Mouse (Mus musculus): ENCODE results near the gene Kif2a. TPM values are rescaled to one million over a fixed set of nuclear protein-coding genes. Genes with fewer than 3 reads are reported as not detected.

Kif2a gene
- polyA plus RNA-seq, 1 experiment from 2014 or later = 25.4 TPM

DNA sequence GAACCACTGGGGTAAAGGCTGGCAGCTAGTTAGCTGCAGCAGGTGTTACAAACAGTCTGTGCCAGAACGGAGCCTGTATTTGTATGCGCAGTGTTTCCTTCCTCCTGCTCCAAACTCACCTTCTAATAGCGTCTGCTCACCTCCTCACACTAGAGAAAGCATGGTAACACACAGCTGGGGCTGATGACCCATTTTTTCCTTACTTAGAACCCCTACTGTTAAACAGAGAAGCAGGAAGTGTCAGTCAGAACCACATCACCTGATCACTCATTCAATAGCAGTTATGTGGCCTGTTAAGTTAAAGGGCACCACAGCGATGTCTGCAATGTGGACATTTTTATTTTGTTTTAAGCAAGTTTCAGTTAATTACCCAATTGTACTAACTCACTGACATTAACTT, 64.4 kb downstream of the Kif2a start:
- no peaks in the 10 kb centered on the region for H3K27me3 ChIP-seq (ENCODE audit: control insufficient read depth, insufficient read depth, low read length)
- H3K9ac ChIP-seq (ENCODE audit: low read length) = no peak overlapping the region
- H3K4me3 ChIP-seq (ENCODE audit: low read depth, low read length) = no peak overlapping the region
- ATAC-seq (ENCODE audit: insufficient number of reproducible peaks, low FRiP score, low TSS enrichment, low read depth) (no peak), DNase-seq (ENCODE audit: low spot score) (no peak)
- H3K9me3 ChIP-seq (ENCODE audit: control insufficient read depth, low read length) = no peaks in the 10 kb centered on the region
- H3K4me1 ChIP-seq (ENCODE audit: control insufficient read depth, insufficient read depth, low read length) = no peaks in the 10 kb centered on the region
- H3K27ac ChIP-seq (replicated peaks; ENCODE audit: low read depth, low read length) = no peak overlapping the region
- H3K4me2 ChIP-seq (ENCODE audit: low read depth, severe bottlenecking) = no peak overlapping the region
- peaks cover 5% of the 10 kb centered on the region; the same call in 1 of the 2 replicates for H3K36me3 ChIP-seq (ENCODE audit: control insufficient read depth, insufficient read depth, low read length)
- 92% methylated on average over 4 of the region's 4 CpGs for WGBS

DNA sequence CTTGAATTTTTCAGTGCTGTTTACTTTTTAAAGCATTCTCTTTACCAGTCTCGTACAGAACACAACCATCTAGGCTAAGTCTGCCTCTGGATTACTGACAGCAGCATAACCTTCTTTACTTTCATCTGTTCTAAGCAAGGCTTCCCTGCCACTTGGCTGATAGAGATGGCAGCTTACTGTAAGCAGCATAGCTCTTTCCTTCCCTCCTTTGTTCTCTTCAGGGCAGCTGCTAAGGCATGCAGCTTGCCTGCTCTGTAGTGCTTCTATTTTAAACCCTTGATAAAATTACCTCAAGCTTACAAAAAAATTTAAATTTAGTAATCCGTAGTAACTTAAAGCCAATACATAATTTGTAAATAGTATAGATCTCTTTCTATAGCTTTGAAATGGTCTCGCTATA, 67.0 kb downstream of the Kif2a start:
- DNase-seq (ENCODE audit: low spot score) (no peak), ATAC-seq (ENCODE audit: insufficient number of reproducible peaks, low FRiP score, low TSS enrichment, low read depth) (no peak)
- Histone ChIP-seq H3K27ac (replicated peaks; ENCODE audit: low read depth, low read length) (no peak overlapping the region), H3K36me3 (ENCODE audit: control insufficient read depth, insufficient read depth, low read length) (peaks cover 9% of the 10 kb centered on the region), H3K27me3 (ENCODE audit: control insufficient read depth, insufficient read depth, low read length) (no peaks in the 10 kb centered on the region), H3K4me3 (ENCODE audit: low read depth, low read length) (no peak overlapping the region), H3K9ac (ENCODE audit: low read length) (no peak overlapping the region), H3K9me3 (ENCODE audit: control insufficient read depth, low read length) (no peaks in the 10 kb centered on the region), H3K4me1 (ENCODE audit: control insufficient read depth, insufficient read depth, low read length) (no peaks in the 10 kb centered on the region), H3K4me2 (ENCODE audit: low read depth, severe bottlenecking) (no peak overlapping the region)
- 91% methylated on average over 3 of the region's 3 CpGs for WGBS

DNA sequence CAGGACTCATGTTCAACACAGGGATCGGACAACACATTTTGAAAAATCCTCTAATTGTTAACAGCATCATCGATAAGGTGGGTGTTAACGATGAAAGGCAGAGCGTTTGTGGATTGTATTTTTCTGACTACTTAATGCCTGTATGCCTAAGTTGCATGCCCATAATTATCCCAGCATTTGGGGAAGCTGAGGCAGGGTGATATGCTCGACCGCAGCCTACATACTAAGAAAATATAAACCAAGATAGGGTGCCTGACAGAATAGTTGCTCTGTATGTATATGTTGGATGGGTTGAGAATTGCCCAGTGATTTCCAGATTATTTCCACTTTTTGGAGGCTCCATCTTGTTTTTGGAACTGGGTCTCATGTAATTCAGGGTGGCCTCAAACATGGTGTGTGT, 74.3 kb downstream of the Kif2a start:
- Histone ChIP-seq H3K4me2 (ENCODE audit: low read depth, severe bottlenecking) (peak overlapping the region; percentile 53), H3K9me3 (ENCODE audit: control insufficient read depth, low read length) (no peaks in the 10 kb centered on the region), H3K9ac (ENCODE audit: low read length) (peak overlapping the region; percentile 90), H3K27me3 (ENCODE audit: control insufficient read depth, insufficient read depth, low read length) (no peaks in the 10 kb centered on the region), H3K36me3 (ENCODE audit: control insufficient read depth, insufficient read depth, low read length) (peaks cover 3% of the 10 kb centered on the region), H3K27ac (replicated peaks; ENCODE audit: low read depth, low read length) (no peak overlapping the region), H3K4me3 (ENCODE audit: low read depth, low read length) (peak overlapping the region; percentile 89), H3K4me1 (ENCODE audit: control insufficient read depth, insufficient read depth, low read length) (no peaks in the 10 kb centered on the region)
- ATAC-seq (ENCODE audit: insufficient number of reproducible peaks, low FRiP score, low TSS enrichment, low read depth) (peak; percentile 7; the same call in 1 of the 2 replicates), DNase-seq (ENCODE audit: low spot score) (no peak)
- 4% methylated on average over 6 of the region's 6 CpGs for WGBS

DNA sequence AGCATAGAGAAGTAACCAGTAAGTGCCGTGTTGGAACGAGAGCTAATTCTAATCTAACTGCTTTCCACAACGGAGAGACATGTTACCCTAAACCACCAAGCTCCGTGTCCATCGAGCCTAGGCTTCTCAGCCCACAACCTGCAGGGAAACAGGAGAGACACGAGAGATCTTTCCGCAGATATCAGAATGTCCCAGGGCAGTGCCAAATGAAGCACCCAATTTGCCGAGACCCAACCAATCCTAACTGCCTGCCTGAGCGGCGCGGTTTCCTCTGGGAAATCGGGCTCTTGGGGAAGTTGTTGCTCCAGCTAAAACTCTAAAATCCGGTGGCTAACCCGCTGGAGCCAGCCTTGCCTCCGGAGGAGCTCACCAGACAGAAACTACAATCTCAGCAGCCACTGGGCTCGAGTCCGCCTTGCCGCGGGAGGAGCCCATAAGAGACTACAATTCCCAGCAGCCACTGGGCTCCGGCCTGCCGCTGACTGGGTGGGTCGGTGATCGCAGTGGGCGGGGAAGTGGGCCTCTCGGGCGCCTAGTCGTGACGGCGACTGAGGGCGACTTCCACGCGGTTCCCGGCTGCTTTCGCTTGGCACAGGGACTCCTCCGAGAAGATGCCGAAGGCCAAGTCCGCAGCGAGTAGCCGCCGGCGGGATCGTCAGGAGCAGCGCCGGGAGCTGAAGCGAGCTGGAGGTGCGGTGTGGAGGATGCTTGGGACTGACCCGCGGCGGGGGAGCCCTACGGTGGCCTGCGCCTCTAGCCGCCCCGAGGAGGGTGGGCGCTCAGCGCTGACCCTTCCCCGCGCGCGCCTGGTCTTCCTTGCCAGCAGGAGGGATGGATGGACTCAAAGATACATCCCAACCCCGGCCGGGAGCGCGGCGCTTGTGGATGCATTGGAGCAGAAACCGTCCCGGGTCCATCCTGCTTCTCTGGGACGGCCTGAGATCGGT, 75.1 kb downstream of the Kif2a start, which contains the start of gene Dimt1:
TSS of gene Dimt1 (plus strand) at position 534 of the 947 bp plus-strand sequence.
- peak within 1 kb of the TSS; percentile 89 for H3K4me3 ChIP-seq (ENCODE audit: low read depth, low read length)
- DNase-seq (ENCODE audit: low spot score) = peak; percentile 95
- no peaks in the 10 kb centered on the region for H3K27me3 ChIP-seq (ENCODE audit: control insufficient read depth, insufficient read depth, low read length)
- no peaks in the 10 kb centered on the region for H3K9me3 ChIP-seq (ENCODE audit: control insufficient read depth, low read length)
- H3K36me3 ChIP-seq (ENCODE audit: control insufficient read depth, insufficient read depth, low read length) = peaks cover 3% of the 10 kb centered on the region
- peak; percentile 98 for ATAC-seq (ENCODE audit: insufficient number of reproducible peaks, low FRiP score, low TSS enrichment, low read depth)
- H3K4me2 ChIP-seq (ENCODE audit: low read depth, severe bottlenecking) = peak within 1 kb of the TSS; percentile 53
- peak within 1 kb of the TSS; percentile 90 for H3K9ac ChIP-seq (ENCODE audit: low read length)
- under 1% methylated on average over 64 of the region's 68 CpGs for WGBS
- H3K4me1 ChIP-seq (ENCODE audit: control insufficient read depth, insufficient read depth, low read length) = no peaks in the 10 kb centered on the region
- peak within 1 kb of the TSS; percentile 80 for H3K27ac ChIP-seq (replicated peaks; ENCODE audit: low read depth, low read length)

DNA sequence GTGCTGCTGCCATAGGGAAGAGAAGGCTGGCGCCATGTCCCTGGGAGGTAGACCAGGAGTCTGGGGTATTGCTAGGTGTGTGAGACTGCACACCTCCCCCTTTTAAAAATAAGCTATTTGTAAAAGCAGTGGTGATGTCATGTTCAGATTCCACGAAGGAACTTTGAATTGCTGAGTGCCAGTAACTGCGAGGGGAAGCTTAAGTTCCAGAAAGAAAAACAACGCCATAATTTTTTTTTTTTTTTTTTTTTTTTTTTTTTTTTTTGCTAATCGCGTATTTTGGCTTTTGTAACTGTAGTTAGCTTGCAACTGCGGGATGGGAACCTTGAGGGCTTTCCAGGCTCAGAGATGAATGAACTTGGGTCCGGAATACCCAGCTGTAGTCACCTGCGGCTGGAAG, 76.4 kb downstream of the Kif2a start:
- no peak overlapping the region for H3K27ac ChIP-seq (replicated peaks; ENCODE audit: low read depth, low read length)
- H3K4me3 ChIP-seq (ENCODE audit: low read depth, low read length) = no peak overlapping the region
- no peaks in the 10 kb centered on the region for H3K4me1 ChIP-seq (ENCODE audit: control insufficient read depth, insufficient read depth, low read length)
- DNase-seq (ENCODE audit: low spot score) (no peak), ATAC-seq (ENCODE audit: insufficient number of reproducible peaks, low FRiP score, low TSS enrichment, low read depth) (no peak)
- no peak overlapping the region for H3K9ac ChIP-seq (ENCODE audit: low read length)
- H3K4me2 ChIP-seq (ENCODE audit: low read depth, severe bottlenecking) = no peak overlapping the region
- 89% methylated on average over 9 of the region's 9 CpGs for WGBS
- no peaks in the 10 kb centered on the region for H3K36me3 ChIP-seq (ENCODE audit: control insufficient read depth, insufficient read depth, low read length)
- no peaks in the 10 kb centered on the region for H3K27me3 ChIP-seq (ENCODE audit: control insufficient read depth, insufficient read depth, low read length)
- H3K9me3 ChIP-seq (ENCODE audit: control insufficient read depth, low read length) = no peaks in the 10 kb centered on the region

DNA sequence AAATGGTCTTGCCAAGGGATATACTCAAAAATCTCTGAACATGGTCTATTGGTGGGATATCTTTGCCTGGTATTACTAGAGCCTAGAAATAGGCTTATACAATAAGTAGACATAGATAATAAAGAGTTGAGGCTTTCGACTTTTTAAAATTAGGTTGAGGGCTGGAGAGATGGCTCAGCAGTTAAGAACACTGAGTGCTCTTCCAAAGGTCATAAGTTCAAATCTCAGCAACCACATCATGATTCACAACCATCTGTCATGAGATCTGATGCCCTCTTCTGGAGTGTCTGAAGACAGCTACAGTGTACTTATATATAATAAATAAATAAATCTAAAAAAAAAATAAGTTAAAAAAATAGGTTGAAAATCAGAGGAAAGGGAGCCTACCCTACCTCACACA, 79.2 kb downstream of the Kif2a start:
- Histone ChIP-seq H3K9me3 (ENCODE audit: control insufficient read depth, low read length) (no peaks in the 10 kb centered on the region), H3K36me3 (ENCODE audit: control insufficient read depth, insufficient read depth, low read length) (no peaks in the 10 kb centered on the region), H3K27ac (replicated peaks; ENCODE audit: low read depth, low read length) (no peak overlapping the region), H3K4me2 (ENCODE audit: low read depth, severe bottlenecking) (no peak overlapping the region), H3K4me3 (ENCODE audit: low read depth, low read length) (no peak overlapping the region), H3K27me3 (ENCODE audit: control insufficient read depth, insufficient read depth, low read length) (no peaks in the 10 kb centered on the region), H3K9ac (ENCODE audit: low read length) (no peak overlapping the region), H3K4me1 (ENCODE audit: control insufficient read depth, insufficient read depth, low read length) (no peaks in the 10 kb centered on the region)
- no peak for DNase-seq (ENCODE audit: low spot score)
- 92% methylated on average over 1 of the region's 1 CpGs for WGBS
- ATAC-seq (ENCODE audit: insufficient number of reproducible peaks, low FRiP score, low TSS enrichment, low read depth) = no peak

DNA sequence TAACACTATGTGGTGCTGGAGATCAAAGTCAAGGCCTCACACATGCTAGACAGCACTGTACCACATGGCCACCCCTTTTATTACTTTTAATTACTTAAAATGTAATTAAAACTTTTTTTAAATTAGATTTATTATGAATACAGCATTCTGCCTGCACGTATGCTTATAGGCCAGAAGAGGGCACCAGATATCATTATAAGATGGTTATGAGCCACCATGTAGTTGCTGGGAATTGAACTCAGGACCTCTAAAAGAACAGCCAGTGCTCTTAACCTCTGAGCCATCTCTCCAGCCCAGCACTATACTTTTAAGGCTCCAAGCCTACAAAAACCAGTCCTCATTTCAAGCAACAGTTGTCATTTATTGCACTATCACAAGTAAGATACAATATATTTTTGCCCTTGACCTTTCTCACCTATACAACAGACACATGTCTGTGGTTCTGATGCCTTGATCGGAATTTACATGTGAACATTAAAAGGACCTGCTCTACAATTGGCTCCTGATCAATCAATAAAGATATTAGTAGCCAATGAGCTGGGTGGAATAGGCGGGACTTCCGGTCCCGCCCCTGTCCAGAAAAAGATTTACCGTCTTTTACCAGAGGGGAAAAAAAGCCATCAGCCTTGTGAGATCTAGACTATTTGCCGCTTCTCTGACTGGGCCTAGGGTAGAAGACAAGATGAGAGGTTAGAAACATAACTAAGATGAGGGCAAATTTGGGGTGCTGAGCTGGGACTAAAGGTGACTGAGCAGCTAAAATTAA, 80.5 kb downstream of the Kif2a start:
- Histone ChIP-seq H3K9me3 (ENCODE audit: control insufficient read depth, low read length) (no peaks in the 10 kb centered on the region), H3K36me3 (ENCODE audit: control insufficient read depth, insufficient read depth, low read length) (no peaks in the 10 kb centered on the region), H3K4me1 (ENCODE audit: control insufficient read depth, insufficient read depth, low read length) (no peaks in the 10 kb centered on the region), H3K27me3 (ENCODE audit: control insufficient read depth, insufficient read depth, low read length) (no peaks in the 10 kb centered on the region), H3K4me3 (ENCODE audit: low read depth, low read length) (no peak overlapping the region), H3K27ac (replicated peaks; ENCODE audit: low read depth, low read length) (no peak overlapping the region), H3K9ac (ENCODE audit: low read length) (no peak overlapping the region), H3K4me2 (ENCODE audit: low read depth, severe bottlenecking) (no peak overlapping the region)
- ATAC-seq (ENCODE audit: insufficient number of reproducible peaks, low FRiP score, low TSS enrichment, low read depth) = no peak
- DNase-seq (ENCODE audit: low spot score) = peak; percentile 45
- 22% methylated on average over 7 of the region's 7 CpGs for WGBS

GRCm38 (mm10) chr13:106937138-106937472, 84.8 kb downstream of the Kif2a start:
- no peak overlapping the region for H3K9ac ChIP-seq (ENCODE audit: low read length)
- no peaks in the 10 kb centered on the region for H3K9me3 ChIP-seq (ENCODE audit: control insufficient read depth, low read length)
- H3K4me3 ChIP-seq (ENCODE audit: low read depth, low read length) = peak overlapping the region; percentile 90
- no peak overlapping the region for H3K27ac ChIP-seq (replicated peaks; ENCODE audit: low read depth, low read length)
- no peaks in the 10 kb centered on the region for H3K4me1 ChIP-seq (ENCODE audit: control insufficient read depth, insufficient read depth, low read length)
- H3K36me3 ChIP-seq (ENCODE audit: control insufficient read depth, insufficient read depth, low read length) = no peaks in the 10 kb centered on the region
- ATAC-seq (ENCODE audit: insufficient number of reproducible peaks, low FRiP score, low TSS enrichment, low read depth) = no peak
- peak overlapping the region; percentile 52; the same call in 1 of the 2 replicates for H3K4me2 ChIP-seq (ENCODE audit: low read depth, severe bottlenecking)
- no peak for DNase-seq (ENCODE audit: low spot score)
- no peaks in the 10 kb centered on the region for H3K27me3 ChIP-seq (ENCODE audit: control insufficient read depth, insufficient read depth, low read length)
- 24% methylated on average over 7 of the region's 7 CpGs for WGBS

Data from limb, embryonic 11.5 days (tissue).